Mouse (Mus musculus) cerebellum, adult 11-12 months (tissue): Measurements from ENCODE around the gene Rb1.
A peak's percentile ranks its signal among the peaks of the same experiment; 100 is the strongest.

ENCODE experiments used
- DNase-seq: peaks from one replicate; pipeline ENCODE4 v3.0.0; 2022

Gene Rb1

DNA sequence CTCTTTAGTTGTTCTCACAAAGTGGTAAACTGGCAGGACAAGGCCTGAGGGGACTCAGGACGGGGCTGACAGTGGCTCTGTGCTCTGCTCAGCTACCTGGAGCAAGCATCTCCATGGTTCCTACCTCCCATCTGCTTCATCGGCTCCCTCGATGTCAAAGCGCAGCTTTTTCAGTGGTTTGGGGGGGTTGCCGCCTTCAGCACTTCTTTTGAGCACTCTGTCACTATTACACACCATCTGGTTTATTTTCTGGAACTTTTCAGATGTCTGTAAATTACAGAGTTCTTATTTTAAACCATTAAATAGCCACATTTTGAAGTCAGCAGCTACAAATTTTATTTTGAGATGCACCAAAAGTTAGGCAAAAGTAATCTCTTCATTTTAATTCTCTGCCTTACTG lies 126.6 kb downstream of the Rb1 start:
- DNase-seq = no peak

DNA sequence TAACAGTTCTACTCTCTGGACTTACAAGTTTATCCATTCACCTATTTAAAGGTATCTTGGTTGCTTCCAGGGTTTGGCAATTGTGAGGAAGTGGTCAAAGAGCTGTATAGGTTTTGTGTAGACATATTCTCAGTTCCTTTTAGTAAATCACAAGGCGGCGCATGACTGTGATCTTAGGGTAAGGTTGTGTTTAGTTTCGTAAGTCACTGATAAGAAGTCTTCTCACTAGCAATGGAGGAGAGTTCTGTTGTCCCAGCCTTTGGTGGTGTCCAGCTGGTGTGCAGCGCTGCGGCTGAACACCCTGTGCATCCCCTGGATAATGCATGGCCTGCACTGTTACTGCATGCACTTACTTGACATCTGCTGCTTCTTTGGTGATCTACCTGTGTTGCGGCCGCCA lies 138.7 kb downstream of the Rb1 start:
- no peak for DNase-seq

DNA sequence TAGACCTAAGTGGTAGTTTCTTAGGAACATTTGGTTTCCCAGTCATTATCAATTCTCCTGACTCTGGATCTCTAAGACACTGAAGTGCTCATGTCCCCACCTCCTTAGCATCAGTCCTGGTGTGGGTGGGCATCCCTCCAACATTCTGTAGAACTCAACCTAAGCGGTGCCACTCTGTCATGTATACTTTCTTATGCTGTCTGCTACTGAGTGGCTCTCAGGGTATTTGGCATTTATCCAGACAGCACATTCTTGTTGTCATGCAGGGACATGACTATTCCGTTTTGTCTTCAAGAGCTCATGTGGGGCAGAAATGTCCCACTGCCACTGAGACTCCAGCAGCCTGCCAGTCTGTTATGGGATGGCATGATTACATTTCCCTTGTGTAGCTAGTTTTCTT lies 144.5 kb downstream of the Rb1 start:
- DNase-seq = no peak

DNA sequence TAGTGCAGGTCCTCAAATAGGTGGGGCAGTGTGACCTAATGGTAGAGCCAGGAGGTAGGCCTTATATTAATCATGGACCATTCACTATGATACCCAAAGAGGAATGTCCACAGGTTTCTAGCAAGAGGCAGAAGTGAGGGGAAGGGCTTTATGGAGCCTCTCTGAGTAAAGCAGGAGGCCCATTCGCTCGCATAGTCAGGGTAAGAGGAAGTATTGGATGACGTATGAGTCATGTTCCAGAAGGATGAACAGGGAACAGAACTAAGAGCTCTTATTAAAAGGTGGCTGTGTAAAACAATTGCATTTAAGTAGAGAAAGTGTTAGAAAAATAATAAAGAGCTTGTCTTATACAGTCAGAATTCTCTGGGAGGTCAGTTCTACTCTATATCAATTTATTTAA lies 145.0 kb downstream of the Rb1 start:
- DNase-seq = no peak

DNA sequence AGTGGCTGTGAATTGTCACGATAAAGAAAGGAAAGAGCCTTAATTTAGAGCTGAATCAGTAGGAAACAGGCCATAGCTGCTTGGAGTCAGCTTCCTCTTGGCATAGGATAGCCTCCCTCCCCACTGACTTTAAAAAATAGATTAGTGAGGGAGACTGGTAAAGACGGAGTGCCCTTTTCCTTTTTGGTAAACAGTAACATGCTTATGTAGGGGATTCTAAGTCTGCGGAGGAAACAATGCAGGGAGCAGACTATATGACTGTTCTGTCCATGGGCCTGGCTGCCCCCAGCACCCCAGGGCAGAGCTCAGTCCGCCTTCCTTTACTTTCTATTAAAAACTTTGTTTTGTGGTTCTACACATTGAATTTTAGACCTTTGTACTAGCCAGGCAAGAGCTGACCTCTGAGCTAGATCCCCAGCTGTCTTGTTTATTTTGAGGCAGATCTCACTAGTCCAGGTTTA lies 146.4 kb downstream of the Rb1 start:
- DNase-seq = no peak

DNA sequence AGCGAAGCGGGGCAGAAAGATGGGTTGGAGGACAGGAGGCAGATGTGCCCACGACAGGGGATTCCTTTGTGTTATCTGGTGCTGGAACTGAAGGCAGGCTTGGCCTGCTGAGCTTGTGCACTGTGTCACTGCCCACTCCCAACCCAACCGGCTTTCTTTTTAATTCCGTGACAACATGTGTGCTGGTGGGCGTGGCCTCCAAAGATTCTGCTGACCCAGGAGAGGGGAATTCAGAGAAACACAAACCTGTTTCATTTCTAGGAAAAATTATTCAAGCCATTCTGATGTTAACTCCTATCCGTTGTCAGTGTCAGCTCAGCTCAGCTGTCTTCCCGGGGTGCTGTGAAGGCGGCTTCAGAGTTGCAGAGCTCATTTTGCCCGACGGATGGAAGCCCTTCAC lies 147.7 kb downstream of the Rb1 start:
- no peak for DNase-seq

DNA sequence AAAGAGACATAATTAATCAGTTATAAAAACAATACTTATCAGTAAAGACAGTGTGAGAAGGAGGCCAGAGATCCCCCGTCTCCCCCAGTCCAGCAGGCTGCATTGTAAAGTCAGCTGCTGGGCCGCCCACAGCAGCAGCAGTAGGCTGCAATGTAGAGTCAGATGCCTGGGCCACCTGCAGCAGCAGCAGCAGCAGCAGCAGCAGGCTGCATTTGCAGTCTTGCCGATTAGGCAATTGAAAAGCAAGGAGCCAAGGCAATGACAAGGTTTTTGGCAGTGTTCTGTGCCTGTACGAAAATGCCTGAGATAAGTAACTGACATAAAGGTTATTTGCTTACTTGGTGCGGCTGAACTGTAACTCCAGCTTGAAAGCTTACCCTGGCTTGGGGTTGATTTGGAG lies 149.4 kb downstream of the Rb1 start:
- no peak for DNase-seq

DNA sequence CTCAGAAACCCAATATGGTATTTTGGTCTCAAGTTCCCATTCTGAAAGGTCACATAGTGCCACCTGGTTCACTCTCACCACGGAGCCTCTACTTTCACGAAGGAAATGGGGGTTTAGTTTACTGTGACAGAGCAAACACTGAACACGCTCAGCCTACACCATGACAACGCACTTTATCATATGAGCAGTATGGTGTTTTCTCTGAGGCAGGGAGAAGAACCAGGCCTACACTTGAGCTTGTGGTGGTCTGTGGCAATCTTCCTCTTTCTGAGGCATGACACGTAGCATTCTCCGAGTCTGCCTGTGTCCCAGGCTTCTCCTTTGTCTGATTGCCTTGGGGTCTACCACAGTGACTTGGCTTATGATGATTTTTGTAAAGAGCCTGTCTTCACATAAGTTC lies 149.8 kb downstream of the Rb1 start:
- DNase-seq = no peak

DNA sequence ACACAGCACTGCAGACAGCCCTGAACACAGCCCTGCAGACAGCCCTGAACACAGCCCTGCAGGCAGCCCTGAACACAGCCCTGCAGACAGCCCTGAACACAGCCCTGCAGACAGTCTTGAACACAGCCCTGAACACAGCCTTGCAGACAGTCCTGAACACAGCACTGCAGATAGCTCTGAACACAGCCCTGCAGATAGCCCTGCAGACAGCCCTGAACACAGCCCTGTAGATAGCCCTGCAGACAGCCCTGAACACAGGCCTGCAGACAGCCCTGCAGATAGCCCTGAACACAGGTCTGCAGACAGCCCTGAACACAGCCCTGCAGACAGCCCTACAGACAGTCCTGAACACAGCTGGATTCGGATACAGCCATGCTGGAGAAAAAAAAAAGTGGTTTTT lies 150.6 kb downstream of the Rb1 start:
- no peak for DNase-seq

DNA sequence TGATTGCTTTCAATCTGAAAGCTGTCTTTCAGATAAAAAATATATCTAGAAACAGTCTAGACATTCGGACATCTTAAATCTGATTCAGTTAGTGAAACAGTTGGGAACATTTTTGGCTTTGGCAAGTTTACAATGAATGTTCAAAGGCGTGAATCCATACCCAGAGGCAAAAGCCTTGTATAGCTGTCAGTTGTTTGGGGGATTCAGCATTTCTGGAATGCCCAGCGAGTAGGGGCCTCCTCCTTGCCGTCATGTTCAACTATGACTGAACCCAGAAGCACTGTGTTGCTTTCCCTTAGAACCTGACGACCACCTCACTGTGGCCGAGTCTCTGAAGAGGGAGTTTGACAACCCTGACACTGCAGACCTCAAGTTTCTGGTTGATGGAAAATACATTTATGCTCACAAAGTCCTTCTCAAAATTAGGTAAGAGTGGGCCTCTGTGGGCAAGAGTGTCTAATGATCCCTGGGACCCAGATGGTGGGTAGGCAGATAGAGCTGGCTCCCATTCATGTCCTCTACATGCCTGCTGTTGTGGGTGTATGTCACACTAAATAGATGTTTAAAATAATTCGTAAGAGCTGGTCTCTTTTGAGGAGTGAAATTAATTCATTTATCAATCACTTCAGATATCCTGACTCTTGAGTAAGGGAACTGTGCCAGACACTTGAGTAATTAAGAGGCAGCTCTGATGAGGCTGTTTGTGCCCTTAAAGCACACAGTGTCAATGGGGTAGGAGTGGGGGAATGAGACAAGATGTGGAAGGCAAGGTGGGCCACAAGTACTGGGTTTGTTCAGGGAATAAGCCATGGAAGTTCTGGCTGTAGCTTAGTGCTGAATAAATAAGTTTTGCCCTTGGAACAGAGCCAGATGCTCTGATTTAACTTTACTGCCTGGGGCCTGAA lies 151.3 kb downstream of the Rb1 start:
- no peak for DNase-seq

DNA sequence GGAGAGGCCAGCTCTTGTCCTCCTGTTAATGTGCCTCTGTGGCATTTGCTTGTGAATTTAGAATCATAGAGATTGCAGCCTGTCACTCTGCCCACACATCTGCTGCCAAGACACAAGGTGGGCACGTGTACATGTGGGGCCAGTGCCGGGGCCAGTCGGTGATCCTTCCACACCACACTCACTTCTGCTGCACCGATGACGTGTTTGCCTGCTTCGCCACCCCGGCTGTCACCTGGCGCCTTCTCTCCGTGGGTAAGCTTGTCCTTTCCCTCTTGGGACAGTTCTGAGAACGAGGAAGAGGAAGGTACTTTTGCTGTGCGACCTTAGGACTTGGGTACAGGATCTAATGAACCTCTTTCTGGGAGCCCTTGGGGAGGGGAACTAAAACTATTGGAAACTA lies 152.0 kb downstream of the Rb1 start:
- DNase-seq = no peak

DNA sequence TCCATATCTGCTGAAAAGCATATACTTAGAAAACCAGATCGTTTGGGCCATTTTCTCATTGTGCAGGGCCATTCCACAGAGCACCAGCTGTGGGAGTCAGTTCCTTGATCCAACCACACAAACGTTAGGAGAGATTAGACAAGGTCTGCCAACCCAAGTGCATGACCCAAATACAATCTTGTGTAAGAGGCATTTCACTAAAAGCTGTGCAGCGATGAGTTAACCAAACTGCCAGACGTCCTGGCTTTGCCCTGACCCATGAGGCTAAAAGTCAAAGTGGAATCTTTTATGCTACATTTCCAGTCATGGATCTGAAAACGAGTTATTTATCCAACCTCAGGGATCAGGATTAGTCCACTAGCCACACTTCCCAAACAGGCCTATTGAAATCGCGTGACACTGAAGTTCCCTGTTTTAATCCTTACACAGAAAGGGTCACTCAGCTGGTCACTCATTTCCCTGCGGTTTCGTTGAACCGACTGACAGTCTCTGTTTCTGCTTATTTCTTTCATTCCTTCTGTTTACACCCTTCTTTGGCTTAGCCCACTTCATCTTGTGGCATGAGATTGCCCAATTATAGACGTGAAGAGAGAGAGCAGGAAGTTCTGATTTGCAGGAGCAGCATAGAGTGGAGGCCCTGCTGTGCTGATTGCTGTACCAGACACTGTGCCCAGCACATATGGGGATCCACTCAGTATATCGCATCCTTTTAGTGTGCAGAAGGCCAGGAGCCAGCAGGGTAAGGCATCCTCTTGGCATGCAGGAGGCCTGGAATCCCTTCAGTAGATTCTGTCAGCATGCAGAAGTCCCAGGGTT lies 153.2 kb downstream of the Rb1 start:
- peak; percentile 74 for DNase-seq

DNA sequence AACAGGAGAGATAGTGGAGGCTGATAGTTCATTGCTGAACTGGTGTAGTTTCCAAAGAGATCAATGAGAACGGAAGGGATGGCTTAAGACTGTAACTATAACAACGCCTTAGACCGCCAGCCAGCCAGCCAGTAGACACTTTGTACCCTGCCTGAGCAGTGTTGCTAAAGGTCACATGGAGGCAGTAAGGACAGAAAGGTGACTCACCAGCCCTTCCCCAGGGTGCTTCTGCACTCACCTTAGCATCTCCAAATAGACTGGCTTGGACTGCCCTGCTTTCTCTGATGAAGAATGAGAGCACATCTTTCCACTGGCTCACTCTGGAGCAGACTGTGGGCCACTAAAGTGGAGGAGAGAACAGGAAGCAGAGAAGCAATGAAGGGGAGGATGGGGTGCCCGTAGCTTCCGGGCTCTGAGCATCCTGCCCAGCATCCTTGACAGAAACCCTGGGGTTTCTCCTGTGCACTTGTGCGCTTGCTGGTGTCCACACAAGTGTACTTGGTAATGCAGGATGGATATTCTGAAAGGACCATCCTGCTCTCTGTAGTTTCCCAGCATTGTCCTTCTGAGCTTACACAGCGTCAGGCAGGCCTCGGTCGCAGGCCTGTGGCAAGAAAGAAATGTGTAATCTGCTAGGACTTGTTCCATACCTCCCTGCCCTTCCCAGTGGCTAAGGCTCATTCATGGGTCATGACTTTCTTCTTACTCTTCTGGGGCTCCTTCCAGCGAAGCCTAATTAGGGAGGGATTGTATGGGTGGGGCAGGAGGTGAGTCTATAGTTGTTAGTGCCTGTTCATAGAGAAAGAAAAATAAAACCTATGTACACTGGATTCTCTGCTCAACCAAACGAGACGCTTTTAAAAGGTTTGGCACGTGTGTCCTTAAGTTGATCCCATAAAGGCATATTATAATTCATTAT lies 155.4 kb downstream of the Rb1 start:
- DNase-seq = no peak

DNA sequence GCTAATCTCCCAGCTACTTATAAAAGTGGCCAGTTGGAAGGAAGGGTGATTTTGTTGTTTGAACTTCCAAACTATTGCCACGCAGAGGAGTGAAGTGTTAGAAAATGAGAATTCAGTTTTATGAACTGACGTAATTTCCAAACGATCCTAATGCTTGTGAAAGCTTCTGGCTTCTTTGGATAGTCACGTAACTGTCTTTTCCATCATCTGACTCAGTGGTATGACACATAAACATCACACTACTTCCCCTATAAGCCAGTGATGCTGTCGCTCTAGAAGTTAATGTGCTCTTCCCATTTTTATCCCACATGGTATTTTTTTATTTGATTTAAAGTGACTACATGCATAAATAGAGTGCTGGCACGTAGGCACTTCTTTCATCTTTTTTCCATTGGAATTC lies 157.0 kb downstream of the Rb1 start:
- DNase-seq = no peak

DNA sequence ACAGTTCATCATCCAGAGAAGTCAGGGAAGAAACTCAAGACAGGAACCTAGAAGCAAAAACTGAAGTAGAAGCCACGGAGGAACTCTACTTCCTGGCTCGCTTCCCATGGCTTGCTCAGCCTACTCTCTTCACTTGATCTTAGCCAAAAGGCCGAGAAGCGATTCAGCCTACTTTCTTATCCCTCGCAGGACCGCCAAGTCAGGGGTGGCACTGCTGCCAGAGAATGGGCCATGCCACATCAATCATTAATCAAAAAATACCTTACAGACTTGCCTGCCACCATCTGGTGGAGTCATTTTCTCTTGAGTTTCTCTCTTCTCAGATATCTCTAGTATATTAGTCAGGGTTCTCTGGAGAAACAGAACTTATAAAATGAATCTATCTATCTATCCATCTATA lies 160.5 kb downstream of the Rb1 start:
- DNase-seq = no peak

DNA sequence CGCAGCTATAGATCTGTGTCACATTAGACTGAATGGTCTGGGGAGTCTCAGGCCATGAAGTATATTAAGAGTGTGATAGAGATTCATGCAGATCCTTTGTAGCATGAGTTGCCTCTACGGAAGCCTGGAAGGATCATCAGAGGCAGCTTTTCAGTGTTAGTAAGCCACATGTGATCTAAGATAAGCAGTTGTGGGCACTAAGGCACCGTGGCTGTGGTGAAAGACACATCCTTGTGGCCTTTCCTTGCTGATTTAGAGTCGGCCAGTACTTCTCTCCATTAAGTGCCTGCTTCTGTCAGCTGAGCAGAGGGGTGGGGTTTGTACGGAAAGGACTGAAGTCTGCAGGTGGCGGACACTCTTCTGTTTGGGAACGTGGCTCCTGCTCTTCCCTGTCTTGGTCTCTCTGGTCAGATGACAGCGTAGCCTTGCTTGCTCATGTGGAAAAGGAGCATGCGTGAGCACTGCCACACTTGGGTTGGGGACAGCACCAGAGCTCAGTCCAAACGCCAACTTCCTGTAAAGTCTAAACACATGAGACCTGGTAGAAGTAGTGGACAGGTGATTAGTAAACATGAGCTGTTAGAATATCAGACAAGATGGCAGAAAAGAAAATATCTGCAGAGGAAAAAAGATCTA lies 162.1 kb downstream of the Rb1 start:
- DNase-seq = no peak

DNA sequence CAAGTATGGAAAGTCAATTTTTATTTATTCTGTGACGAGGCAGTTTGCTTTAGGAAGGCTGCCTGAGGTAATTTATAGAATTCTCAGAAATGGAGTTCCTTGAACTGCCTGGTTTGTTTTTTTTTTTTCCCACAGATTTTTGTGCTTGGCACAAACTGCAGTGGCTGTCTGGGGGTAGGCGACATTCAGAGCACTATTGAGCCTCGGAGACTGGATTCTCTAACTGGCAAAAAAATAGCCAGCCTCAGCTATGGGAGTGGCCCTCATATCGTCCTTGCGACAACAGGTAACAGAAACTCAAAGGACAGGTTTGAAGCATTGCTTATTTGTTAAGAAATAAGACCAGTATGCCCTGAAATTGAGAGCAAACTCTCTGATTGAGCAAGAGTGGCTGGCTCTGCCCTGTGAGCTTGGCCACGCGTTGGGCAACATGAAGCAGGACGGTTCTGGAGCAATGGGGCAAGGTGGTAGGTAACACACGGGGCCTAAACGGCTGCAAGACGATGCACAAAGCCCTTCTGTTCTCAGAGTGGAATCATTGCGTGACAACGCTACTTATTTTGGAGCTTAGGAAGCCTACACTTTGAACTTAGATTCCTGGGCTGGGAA lies 163.3 kb downstream of the Rb1 start:
- DNase-seq = no peak

DNA sequence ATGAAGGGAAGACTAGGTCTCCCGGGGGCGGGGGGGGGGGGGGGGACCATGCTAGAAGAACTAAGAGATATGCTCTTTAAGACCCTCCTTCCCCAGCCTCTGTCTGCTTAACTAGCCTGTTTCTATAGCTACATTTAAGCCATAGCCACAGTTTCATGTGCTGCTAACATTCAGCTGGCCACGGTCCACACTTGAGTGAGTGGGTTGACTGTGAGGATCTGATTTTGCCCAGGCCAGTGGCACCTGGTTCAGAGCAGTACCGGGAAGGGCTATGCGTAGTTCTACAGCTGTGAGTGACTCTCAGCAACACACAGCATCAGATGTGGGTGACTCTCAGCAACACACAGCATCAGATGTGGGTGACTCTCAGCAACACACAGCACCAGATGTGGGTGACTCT lies 164.3 kb downstream of the Rb1 start:
- DNase-seq = no peak

DNA sequence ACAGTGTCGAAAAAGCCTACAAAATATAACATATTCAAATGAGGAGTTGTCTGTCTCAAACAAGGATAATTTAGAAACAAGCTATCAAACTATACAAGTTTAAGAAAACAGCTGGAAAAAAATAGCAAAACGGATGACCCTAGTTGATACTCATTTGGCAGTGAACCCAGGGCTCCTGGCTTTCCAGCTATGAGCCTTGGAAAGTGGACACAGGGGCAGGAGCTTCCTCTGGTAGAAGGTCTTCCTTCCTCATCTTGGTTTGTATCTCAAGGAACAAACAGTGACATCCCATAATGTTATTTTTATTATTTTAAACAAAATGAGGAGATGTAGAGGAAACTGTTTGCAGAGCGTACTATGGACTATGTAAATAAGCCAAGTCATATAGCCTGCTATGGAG lies 177.5 kb downstream of the Rb1 start:
- DNase-seq = no peak

DNA sequence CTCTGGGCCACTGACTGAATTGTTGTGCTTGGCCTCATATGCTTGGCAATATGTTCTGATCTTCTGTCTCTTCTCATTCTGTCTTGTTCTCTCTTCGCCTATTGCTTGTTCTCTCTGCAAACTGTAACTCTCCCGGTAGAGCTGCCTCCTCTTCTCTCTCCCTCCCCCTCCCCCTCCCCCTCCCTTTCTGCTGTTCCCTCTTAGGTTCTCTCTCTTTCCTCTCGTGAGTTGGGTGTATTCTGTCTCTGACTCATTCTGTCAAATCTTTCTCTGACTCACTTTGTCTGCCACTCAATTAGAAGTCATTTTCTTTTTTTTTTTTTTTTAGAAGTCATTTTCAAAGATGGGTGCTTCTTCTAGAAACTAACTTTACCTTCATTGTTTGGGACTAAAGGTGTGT lies 178.9 kb downstream of the Rb1 start:
- no peak for DNase-seq

DNA sequence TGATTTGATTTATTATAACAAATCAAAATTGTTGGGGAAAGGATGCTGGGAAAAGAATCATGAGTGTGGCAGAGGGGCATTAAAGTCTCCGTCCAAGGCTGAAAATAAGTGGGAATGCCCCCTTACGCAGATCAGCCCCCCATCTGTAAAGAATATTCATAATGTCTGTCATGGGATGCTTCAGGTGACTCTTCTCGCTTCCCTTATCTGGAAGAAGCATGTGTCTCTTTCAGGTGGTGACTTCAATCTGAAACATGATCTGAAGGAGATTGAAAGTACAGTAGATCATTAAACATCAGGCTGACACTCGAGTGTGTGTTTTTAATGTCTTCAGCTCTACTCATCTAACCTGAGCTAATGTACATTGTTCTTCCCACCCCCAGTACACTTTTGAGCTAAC lies 180.1 kb downstream of the Rb1 start:
- DNase-seq = no peak
